23 mouse cellular contexts compared by ENCODE assay signal in genomic region chr14:8315169-8315568, GRCm38 (mm10). TPM values are rescaled to one million over a fixed set of nuclear protein-coding genes. Genes with fewer than 3 reads are reported as not detected.
DNase-seq lines count a peak whose midpoint lies in the region; ATAC-seq lines count a peak whose summit lies in the region.
"Had no signal": no experiment of that assay in that cellular context is flagged by ENCODE, and none has a peak within 500 bp of the region (broad histone marks: within the 10 kb centered on the region; RNA-seq: fewer than 3 reads in every experiment).

No protein-coding gene starts in this region.

- H3K27ac ChIP-seq in kidney, embryonic 14.5 days (ENCODE audit: low read depth, low read length), result no peak overlapping the region
- H3K27ac ChIP-seq in midbrain, embryonic 11.5 days (ENCODE audit: low read depth, low read length), result no peak overlapping the region
- no peak overlapping the region for H3K27ac ChIP-seq in midbrain, embryonic 10.5 days (replicated peaks)
- H3K27ac ChIP-seq: embryonic facial prominence, embryonic 12.5 days; embryonic facial prominence, embryonic 15.5 days; gastrocnemius, adult 2 months; hindbrain, embryonic 12.5 days had no signal

- DNase-seq in kidney, adult 9 months, result peak; percentile 60
- peak; percentile 35 to 60 for DNase-seq in kidney, postnatal 25 days
- DNase-seq in kidney, postnatal 4 days, result no peak
- peak; percentile 60 for DNase-seq in midbrain, embryonic 11.5 days (ENCODE audit: low spot score, missing footprints)
- DNase-seq in midbrain, embryonic 10.5 days (ENCODE audit: low spot score), result no peak
- DNase-seq: cerebellum, adult 11 months; cerebellum, adult 2 months; cerebellum, adult 9-11 months; forebrain, postnatal 0 days; gastrocnemius, adult 2 months; gastrocnemius, postnatal 14 days; heart, adult 11 months had no signal

- no peak overlapping the region for H3K9ac ChIP-seq in kidney, embryonic 14.5 days (ENCODE audit: low read depth, low read length)
- H3K9ac ChIP-seq in midbrain, embryonic 11.5 days (ENCODE audit: low read length), result no peak overlapping the region
- H3K9ac ChIP-seq: embryonic facial prominence, embryonic 12.5 days; embryonic facial prominence, embryonic 15.5 days; forebrain, postnatal 0 days; hindbrain, embryonic 12.5 days had no signal

- ATAC-seq in kidney, embryonic 14.5 days (ENCODE audit: low FRiP score, low TSS enrichment), result no peak
- no peak for ATAC-seq in midbrain, embryonic 11.5 days (ENCODE audit: low FRiP score)
- ATAC-seq: CD4-positive, CD25-positive, alpha-beta regulatory T cell, adult 4 months; forebrain, embryonic 14.5 days; forebrain, postnatal 0 days had no signal

- no peaks in the 10 kb centered on the region for H3K9me3 ChIP-seq in kidney, embryonic 14.5 days (ENCODE audit: control insufficient read depth, low read length)
- H3K9me3 ChIP-seq in midbrain, embryonic 11.5 days (ENCODE audit: control insufficient read depth, low read length), result no peaks in the 10 kb centered on the region
- no peaks in the 10 kb centered on the region for H3K9me3 ChIP-seq in midbrain, embryonic 10.5 days (replicated peaks)
- H3K9me3 ChIP-seq: embryonic facial prominence, embryonic 12.5 days; embryonic facial prominence, embryonic 15.5 days; hindbrain, embryonic 12.5 days had no signal

- no peak overlapping the region for H3K4me2 ChIP-seq in kidney, embryonic 14.5 days (replicated peaks; ENCODE audit: low read depth, low read length)
- H3K4me2 ChIP-seq in midbrain, embryonic 11.5 days, result no peak overlapping the region
- H3K4me2 ChIP-seq: embryonic facial prominence, embryonic 15.5 days; heart, embryonic 11.5 days; hindbrain, embryonic 12.5 days had no signal

- H3K27me3 ChIP-seq in kidney, embryonic 14.5 days (ENCODE audit: control insufficient read depth, insufficient read depth, low read length), result peaks cover 22% of the 10 kb centered on the region
- peaks cover 24% of the 10 kb centered on the region for H3K27me3 ChIP-seq in midbrain, embryonic 11.5 days (ENCODE audit: control insufficient read depth, insufficient read depth, low read length)
- H3K27me3 ChIP-seq in midbrain, embryonic 10.5 days (ENCODE audit: low read depth, poor library complexity, severe bottlenecking), result peaks cover 81% of the 10 kb centered on the region

- no peak overlapping the region for H3K4me3 ChIP-seq in kidney, embryonic 14.5 days (ENCODE audit: low read length)
- H3K4me3 ChIP-seq in midbrain, embryonic 11.5 days (ENCODE audit: low read depth, low read length), result no peak overlapping the region
- no peak overlapping the region for H3K4me3 ChIP-seq in midbrain, embryonic 10.5 days
- H3K4me3 ChIP-seq: embryonic facial prominence, embryonic 12.5 days; embryonic facial prominence, embryonic 15.5 days; gastrocnemius, adult 2 months; hindbrain, embryonic 12.5 days had no signal

- no peaks in the 10 kb centered on the region for H3K36me3 ChIP-seq in kidney, embryonic 14.5 days (ENCODE audit: control insufficient read depth, insufficient read depth, low read length)
- H3K36me3 ChIP-seq in midbrain, embryonic 11.5 days (ENCODE audit: control insufficient read depth, insufficient read depth, low read length), result no peaks in the 10 kb centered on the region
- no peaks in the 10 kb centered on the region for H3K36me3 ChIP-seq in midbrain, embryonic 10.5 days
- H3K36me3 ChIP-seq: embryonic facial prominence, embryonic 12.5 days; embryonic facial prominence, embryonic 15.5 days; hindbrain, embryonic 12.5 days had no signal

- H3K4me1 ChIP-seq in kidney, embryonic 14.5 days (ENCODE audit: control insufficient read depth, insufficient read depth, low read length), result peaks cover 7% of the 10 kb centered on the region; the same call in 1 of the 2 replicates
- peaks cover 11% of the 10 kb centered on the region for H3K4me1 ChIP-seq in midbrain, embryonic 11.5 days (ENCODE audit: control insufficient read depth, insufficient read depth, low read length)
- peaks cover 24% of the 10 kb centered on the region for H3K4me1 ChIP-seq in midbrain, embryonic 10.5 days

- 40% methylated on average over 6 of the region's 6 CpGs for WGBS in kidney, embryonic 14.5 days
- 83% methylated on average over 6 of the region's 6 CpGs for WGBS in midbrain, embryonic 11.5 days
- 78% methylated on average over 6 of the region's 6 CpGs for WGBS in midbrain, embryonic 10.5 days

RNA-seq across cellular contexts. Expression of gene Fam107a, which starts 2.7 kb away (rescaled TPM):
- 3.2 and 4.0 TPM in 2 replicates for polyA plus RNA-seq in kidney, embryonic 14.5 days (2014; fragmentation: Nextera tagmentation; extraction: Ambion mirVana)
- 0.20 and 0.33 TPM in 2 replicates for polyA plus RNA-seq in midbrain, embryonic 11.5 days (2014; fragmentation: Nextera tagmentation; extraction: Ambion mirVana)
- 0.14 and 0.34 TPM in 2 replicates for polyA plus RNA-seq in midbrain, embryonic 10.5 days (2016; fragmentation: Nextera tagmentation; extraction: Ambion mirVana)
- polyA plus RNA-seq: C2C12; CD4-positive, CD25-positive, alpha-beta regulatory T cell, adult 4 months had no signal

RNA-seq across cellular contexts. Expression of gene Acox2, which starts 56.0 kb away (rescaled TPM):
- not detected in 2 replicates for polyA plus RNA-seq in kidney, embryonic 14.5 days (2014; fragmentation: Nextera tagmentation; extraction: Ambion mirVana)
- polyA plus RNA-seq in midbrain, embryonic 11.5 days (2014; fragmentation: Nextera tagmentation; extraction: Ambion mirVana), result not detected in 2 replicates
- 0.05 TPM in 1 of 2 replicates, not detected in the other for polyA plus RNA-seq in midbrain, embryonic 10.5 days (2016; fragmentation: Nextera tagmentation; extraction: Ambion mirVana)
- polyA plus RNA-seq: C2C12; CD4-positive, CD25-positive, alpha-beta regulatory T cell, adult 4 months; embryonic facial prominence, embryonic 12.5 days; forebrain, embryonic 11.5 days; forebrain, embryonic 14.5 days; heart, embryonic 14.5 days; heart, postnatal 0 days had no signal

Comparison
In these comparisons a context has a peak if more than half of its experiments do, and no peak if none do; other contexts are left out.
1. DNase-seq: peak in kidney, adult 9 months (single experiment), kidney, postnatal 25 days (2 of 2) and midbrain, embryonic 11.5 days (single experiment); none in kidney, postnatal 4 days (0 of 2) and midbrain, embryonic 10.5 days (single experiment).